Mouse (Mus musculus) left cerebral cortex, postnatal 14 days (tissue): ENCODE results near the gene Cdadc1. TPM values are rescaled to one million over a fixed set of nuclear protein-coding genes. Genes with fewer than 3 reads are reported as not detected.
"Not testable (repeated sequence)": the region's sequence is repeated elsewhere in the genome, so short reads cannot be mapped to it uniquely, and the experiment has no call there.

ENCODE experiments used
- DNase-seq, 2 experiments: peaks; one replicate each; pipeline ENCODE4 v3.0.0; 2021 to 2022; ENCODE audit warnings: low spot score in 2 of 2, mixed read lengths in 1 of 2
- intact Hi-C: fragments of 180-260 bp; cut with DNase I; formaldehyde crosslinking; loops from one replicate; pipeline ENCODE4 v1.15.1; 2025
- total RNA-seq, 2 experiments: library from RNA; stranded (reverse); gene quantifications; 2 replicates each; pipeline ENCODE4 v1.2.3; 2021

The Cdadc1 gene
- total RNA-seq, 2 experiments from 2014 or later = 48.7 to 52.8 TPM

DNA sequence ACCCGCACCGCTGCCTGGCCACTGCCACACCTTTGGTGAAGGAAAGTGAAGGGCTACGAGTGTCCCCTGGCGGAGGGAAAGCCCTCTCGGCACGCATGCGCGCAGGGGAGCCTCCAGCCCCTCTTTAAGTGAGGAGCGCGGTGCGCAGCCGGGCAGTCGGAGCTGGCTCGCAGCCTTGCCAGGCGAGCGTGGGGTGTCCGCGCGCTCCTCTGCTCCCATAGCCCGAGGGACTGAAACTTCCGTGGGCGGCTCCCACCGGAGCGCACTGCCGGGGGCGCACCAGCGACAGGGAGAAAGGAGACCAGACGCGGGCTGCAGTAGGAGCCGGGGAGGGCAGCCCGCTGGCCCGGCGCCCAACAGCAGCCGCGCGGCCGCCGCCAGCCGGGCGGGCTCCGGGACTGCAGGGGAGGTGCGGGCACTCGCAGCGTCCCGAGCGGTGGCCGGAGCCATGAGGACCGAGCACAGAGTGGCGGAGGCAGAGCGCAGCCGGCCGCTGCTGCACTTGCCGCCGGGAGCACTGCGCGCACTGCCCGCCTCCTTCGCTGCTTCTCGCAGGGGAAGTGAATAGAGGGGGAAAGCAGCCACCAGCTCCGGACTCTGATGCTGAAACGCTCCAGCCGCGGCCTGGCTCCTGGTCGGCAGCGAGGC lies 27.5 kb upstream of the Cdadc1 start, which contains the start of gene Shisa2:
TSS of gene Shisa2 (plus strand) at position 151 of the 648 bp plus-strand sequence.
- DNase-seq = peak; percentile 35 to 67
- intact Hi-C loops = loop anchor here (5.0 kb wide), 1 partner anchor 317 kb away; no protein-coding TSS in a partner anchor

DNA sequence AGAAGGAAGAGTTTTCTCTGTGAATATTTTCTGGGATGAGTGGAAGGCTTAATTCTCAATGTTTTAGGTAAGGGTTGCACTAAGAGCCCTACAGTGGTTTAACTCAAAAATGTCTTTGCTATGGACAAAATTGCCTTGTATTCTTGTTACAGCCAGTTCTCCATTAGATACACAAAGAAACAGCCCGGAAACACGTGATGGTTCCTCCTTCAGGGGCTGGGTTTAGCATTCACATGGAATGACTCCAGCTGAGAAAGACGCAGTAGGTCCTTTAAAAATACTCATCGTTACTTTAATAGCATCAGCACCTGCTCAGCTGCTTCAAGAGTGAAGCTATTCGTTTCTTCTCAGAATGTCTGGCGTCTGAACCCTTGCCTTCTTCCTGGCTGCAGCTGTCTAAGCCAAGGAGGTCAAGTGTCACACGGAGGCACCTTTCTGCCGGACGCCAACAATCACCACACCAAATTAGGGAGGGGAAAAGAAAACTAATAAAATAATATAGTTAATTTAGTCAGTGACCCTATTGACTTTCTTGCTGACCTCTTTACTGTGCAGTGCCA lies 26.6 kb upstream of the Cdadc1 start:
- no peak for DNase-seq
- intact Hi-C loops = no loop called here

DNA sequence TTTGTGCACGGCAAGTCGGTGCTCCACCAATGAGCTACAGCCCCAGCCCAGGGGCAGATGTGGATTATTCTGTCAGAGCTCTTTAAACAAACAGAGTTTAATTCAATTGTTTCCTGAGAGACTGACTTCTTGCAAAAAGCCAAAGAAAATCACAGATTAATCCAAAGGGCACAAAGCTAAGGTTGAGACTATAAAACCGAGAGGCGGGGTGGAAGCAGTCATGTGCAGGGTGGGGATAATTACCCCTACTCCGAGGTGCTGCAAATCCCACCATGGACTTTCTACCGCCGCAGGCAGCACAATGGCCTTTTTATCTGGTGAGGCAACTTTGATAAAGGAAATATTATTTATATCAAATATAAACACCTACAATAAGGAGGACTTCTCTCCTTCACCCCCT lies 19.0 kb upstream of the Cdadc1 start:
- intact Hi-C loops = no loop called here
- no peak for DNase-seq

DNA sequence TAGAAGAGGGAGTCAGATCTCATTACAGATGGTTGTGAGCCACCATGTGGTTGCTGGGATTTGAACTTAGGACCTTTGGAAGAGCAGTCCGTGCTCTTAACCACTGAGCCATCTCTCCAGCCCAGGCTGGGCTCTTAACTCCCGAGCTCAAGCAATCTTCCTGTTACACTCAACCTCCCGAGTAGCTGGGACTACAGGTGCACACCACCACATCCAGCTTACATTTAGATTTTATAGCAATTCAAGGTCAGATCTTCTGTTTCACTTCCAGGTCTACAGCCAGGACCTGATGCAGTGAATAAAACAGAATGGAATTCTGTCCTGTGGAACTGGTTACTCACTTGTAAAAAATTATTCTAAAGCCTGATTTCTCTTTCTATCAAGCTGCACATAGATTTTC lies 16.4 kb upstream of the Cdadc1 start:
- DNase-seq, intact Hi-C loops: not testable (repeated sequence)

DNA sequence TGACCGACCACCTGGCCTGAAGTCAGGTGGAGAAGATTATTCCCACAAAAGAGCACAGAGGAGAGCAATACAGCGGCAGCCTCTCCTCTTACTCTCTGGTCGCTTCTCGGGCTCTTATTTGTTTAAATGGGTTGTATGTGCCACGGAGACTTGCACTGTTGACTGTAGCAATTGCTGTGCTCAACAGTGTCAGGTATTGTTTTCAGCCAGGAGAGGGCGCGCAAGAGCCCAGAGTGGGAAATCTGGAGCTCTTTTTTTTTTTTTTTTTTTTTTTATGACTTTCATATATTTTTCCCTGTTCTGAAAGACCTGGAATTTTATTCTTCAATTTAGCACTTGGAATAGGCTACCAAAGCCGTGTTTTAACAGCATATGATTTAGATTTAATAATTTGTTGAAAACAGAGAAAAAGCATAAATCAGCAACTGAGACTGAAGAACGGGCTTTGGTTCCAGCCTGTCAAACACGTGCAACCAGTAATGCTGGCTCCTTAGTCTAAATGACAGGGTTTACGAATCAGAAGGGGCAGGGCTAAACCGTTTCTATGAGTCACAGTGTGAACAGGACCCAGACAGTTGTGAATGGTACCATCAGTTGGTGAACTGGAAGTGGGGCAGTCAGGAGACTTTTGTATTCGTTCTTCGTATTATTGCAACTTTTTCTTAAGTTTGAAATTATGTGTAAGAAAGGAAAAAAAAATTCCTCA lies 15.3 kb upstream of the Cdadc1 start:
- intact Hi-C loops = loop anchor here (2.0 kb wide), 1 partner anchor 330 kb away; no protein-coding TSS in a partner anchor
- DNase-seq = peak; percentile 52 to 81

DNA sequence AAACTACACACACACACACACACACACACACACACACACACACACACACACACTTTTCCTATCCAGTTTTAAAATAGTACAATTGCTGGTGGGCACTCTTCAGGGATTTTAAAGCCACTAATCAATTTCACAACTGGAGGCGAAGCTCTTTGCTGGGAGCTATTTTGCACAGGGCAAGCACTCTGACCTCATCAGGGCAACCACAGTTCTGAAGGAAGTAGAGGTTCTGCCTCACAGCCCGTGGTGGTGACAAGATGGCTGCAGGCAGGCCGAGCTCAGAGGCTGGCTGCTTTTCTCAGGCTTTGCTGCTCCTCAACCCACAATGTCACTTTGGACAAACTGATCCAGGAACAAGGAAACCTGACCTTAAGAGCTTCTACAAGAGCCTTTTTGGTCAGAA lies 9.3 kb upstream of the Cdadc1 start:
- intact Hi-C loops = no loop called here
- DNase-seq = no peak

DNA sequence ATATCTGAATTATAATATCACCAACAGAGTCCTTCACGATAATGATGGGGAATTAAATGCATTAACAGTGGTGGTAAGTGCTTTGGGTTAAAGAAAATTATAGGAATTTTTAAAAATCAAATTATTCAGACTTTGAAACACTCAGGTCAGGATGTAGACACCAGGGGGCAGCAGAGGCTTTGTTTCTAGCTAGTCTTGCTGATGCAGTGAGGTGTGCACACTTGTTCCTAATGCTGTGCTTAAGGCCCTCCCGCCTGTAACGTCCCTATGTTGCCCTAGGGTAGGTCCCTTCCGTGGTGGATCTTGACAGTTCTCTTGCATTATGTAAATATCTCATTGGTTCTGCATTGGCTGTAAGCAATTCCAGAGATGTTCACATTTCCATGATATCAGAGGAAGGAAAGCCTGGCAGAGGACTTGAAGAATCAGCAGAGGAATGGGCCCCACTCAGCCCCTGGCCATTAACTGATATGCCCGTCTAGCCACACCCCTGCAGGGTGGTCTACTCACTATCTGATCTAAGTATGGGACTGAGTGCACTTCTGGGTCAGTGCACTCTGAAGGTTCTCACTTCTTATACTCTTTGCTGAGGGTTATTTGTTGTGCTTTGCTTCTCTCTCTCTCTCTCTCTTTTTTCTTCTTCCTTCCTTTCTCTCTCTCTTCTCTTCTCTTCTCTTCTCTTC lies 8.1 kb upstream of the Cdadc1 start:
- intact Hi-C loops = loop anchor here (2.0 kb wide), 2 partner anchors 337 to 411 kb away; no protein-coding TSS in a partner anchor
- peak; percentile 67 to 73 for DNase-seq

DNA sequence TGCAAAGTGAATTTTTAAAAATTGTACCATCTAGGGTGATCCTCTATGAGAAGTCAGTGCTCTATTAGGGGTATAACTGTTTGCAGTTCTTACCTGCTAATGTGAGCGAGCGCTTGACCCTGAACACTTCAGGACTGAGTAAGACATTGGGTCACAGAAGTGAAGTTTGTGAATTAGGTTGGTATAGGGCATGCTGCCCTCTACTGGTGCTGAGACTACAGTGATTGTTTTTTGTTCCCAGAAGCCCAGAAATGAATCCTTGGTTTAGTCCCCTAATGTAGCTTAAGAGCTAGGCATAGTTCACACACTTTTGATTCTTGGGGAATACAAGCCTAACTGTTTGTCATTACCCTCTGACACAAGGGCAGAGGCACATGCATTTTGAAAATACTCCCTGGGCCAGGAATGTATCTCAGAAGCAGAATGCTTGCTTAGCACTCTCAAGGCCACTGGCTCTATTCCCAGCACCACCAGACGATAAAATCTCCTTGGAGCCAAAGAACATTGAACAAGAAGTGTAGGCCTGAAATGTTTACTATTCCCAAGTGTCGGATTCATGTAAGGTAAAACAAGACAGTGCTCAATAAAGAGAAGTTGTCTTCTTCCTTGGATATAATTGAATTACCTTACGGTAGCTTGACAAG lies 6.4 kb upstream of the Cdadc1 start:
- intact Hi-C loops = loop anchor here (2.0 kb wide), 2 partner anchors 339 to 413 kb away; no protein-coding TSS in a partner anchor
- DNase-seq = peak in 1 of 2 experiments; percentile 39

DNA sequence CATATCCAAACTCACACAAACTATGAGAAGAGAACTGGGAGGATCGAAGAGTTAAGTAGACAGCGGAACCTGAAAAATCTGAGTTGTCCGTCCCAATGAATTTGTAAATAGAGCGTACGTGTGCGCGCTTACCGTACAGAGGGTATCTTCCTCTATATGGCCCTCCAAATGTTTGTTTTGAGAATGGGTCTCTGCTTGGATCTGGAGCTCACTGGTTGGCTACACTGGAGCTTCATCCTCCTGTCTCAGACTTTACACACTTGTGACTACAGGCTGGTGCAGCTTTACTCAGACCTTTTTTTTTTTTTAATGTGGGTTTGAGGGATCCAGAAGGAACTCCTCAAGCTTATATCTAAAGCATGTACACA lies 485 bp upstream of the Cdadc1 start:
- peak in 1 of 2 experiments; percentile 6 for DNase-seq
- intact Hi-C loops = no loop called here

DNA sequence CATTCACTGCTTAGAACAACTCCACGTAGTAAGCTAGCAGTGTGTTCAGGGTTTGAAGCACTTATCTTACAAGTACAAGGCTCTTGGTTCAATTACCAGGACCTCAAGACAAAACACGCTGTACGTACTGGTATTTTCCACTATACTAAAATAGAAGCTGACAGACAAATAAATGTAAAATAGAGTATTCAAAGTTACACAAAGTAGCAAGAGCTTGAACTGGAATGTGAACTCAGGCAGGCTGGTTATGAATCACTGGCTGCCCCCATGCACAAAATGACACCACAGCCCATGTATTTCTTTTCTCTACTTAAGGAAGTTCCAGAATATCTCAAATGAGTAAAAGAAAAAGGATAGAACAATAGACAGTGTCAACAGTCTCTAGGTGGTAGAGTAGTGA lies 2.8 kb downstream of the Cdadc1 start:
- intact Hi-C loops = no loop called here
- DNase-seq = no peak

DNA sequence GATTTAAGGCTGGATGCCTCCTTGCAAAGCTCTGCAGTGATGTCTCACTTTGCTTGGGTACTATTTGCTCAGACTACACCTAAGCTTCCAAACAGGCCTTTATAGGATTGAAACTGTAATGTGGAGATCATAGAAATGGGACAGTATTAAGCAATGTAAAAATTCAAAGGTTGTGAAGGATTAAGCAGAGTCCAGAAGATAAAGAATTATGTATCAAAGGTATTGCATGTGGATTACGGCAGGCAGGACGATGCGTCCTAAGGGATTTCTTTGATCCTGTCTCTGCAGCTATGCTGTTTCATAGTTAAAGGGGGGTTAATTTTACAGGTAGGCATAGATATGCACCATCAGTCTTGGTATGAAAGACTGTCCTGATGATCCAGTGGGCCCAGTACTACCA lies 5.2 kb downstream of the Cdadc1 start:
- DNase-seq = no peak
- intact Hi-C loops = no loop called here

DNA sequence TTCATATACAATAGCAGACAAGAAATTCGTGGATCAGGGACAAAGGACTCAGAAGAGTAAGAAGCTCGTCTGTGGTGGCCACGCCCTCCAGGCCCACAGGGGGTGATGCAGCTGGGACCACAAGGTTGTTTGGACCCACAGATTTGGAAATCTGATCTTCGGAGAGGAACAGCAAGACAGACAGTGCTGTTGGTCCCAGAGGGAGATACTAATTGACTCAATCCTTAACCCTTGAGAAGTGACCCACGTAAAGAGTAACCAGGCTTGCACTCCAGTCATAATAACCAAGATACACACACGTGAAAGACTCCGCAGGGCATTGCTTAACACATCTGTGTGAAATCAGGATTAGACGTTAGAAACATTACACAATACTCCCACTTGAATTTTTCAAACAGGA lies 5.9 kb downstream of the Cdadc1 start:
- intact Hi-C loops = no loop called here
- DNase-seq = no peak

DNA sequence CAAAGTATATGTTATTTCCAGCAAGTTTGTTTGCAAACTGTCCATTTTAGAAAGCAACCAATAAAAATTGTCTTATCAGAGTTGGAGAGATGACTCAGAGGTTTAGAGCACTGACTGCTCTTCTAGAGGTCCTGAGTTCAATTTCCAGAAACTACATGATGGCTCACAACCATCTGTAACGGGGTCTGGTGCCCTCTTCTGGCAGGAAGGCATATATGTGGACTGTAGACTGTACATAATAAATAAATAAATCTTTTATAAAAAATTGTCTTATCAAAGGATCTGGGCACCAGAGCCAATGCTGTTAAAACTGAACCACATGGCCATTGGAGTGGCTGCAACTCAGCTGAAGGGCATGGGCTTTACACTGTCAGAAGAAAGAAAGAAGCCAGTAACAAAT lies 7.1 kb downstream of the Cdadc1 start:
- DNase-seq = peak; percentile 8 to 23
- intact Hi-C loops = no loop called here

DNA sequence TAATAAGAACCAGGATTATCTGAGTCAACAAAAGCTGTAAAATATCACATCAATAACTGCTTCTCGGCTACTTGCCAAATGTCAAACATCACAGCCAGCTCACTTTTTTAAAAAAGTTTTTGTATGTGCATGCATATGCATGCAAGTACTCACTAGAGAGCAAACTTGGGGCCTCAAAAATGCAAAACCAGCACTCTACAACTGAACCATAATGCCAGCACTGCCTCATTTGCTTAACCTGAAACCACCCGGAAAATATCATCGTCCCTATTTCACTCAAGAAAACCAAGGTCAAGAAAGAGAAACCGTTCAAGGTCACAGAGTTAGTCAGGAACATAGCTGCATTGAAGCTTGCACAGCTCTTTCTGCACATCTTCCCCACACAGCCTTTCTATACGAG lies 21.4 kb downstream of the Cdadc1 start:
- intact Hi-C loops = no loop called here
- no peak for DNase-seq

DNA sequence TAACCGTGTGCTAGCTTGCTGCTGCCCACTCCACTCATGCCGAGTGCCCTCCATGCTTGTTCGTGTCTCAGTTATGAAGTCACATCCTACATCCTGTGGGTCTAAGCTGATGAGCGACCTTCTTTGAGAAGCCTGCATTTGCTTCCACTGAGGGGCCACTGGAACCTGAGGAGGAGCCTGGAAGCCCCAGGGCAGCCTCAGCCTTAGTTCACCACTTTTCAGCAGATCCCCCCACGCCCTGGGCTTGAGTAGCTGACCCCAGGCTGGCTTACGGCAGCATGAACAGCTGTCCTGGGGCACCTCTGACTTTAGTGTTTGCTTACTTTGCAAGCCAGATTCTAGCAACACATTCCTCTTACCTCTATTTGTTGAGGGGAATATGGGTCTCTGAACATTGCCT lies 31.0 kb downstream of the Cdadc1 start:
- intact Hi-C loops = no loop called here
- DNase-seq = no peak

DNA sequence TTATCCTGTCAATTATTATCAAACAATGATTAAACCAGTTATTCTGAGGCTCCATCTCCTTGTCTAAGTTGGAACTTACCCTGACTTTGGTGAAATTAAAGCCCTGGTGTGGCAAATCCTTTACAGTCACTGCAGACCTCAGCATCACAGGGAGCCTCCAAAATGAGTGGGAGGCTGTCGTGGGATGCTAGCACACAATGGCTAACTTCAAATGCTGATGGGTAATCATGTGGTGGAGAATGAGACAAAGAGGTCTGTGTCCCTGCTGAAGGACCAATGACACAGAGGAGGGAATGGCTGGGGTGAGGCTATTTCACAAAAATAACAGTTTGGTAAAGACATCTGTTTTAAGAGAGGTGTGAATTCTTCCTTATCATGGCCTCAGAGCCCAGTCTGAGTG lies 39.9 kb downstream of the Cdadc1 start:
- intact Hi-C loops = loop anchor here (5.0 kb wide), 3 partner anchors 91 to 406 kb away; no protein-coding TSS in a partner anchor
- DNase-seq = no peak

DNA sequence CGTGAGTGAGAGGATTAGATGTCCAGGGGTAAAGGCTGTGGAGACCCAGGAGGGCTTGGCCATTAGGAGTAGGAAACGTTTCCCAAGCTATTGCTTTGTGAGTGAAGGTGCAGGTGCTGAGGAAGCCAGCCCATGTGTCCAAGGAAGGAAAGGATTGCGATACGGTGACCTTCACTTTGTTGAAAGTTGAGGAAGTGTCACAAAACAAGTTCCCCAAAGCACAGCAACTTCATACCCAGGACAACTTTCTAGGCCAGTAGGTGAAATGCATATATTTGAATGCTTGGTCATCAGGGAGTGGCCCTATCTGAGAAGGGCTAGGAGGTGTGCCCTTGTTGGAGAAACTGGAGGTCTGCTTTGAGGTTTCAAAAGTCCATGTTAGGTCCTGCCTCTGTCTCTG lies 40.7 kb downstream of the Cdadc1 start:
- intact Hi-C loops = loop anchor here (5.0 kb wide), 3 partner anchors 90 to 405 kb away; no protein-coding TSS in a partner anchor
- DNase-seq = no peak

DNA sequence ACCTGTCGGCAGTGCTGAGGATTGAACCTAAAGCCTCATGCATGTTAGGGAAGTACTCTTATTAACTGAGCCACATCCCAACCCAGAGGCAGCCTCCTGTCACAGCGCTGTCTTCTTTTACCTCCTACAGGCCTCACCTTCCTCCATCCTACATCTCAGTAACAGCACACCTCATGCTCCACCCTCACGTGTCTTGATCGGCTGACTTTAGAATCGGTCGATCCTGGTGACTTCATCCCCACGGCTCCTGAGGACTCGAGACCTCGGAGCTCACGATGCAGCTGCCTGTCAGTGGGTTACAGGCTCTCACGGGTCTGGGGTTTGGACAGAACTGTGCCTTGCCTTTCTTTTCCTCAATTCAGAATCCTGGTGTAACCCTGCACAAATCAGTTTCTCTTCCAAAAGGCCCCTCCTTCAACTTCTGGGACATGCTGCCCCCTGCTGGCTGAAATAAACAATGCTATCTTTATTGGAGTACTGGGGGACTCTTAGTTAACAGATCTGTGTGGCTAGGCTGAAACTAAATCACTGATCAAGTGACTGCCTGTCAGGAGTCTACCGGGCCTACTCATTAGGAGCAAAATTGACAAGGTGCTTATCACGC lies 41.7 kb downstream of the Cdadc1 start:
- intact Hi-C loops = loop anchor here (5.0 kb wide), 3 partner anchors 89 to 404 kb away; no protein-coding TSS in a partner anchor
- peak; percentile 81 to 87 for DNase-seq

DNA sequence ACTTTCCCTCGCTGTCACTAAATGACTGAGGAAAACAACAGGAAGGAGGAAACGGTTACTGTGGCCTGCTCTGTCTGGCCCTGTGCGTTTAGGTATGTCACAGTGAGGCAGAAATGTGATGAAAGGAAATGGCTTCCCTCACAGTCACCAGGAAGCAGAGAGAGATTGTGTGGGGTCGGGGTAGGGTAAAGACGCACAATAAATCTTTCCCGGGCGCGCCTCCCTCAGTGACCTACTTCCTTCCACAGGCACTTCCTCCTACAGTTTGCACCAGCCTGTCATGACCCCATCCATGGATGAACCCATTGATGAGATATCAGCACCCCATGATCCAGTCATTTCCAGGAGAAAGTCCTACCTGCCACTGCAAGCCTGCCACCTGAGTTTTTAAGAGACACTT lies 42.7 kb downstream of the Cdadc1 start:
- intact Hi-C loops = loop anchor here (5.0 kb wide), 3 partner anchors 88 to 403 kb away; no protein-coding TSS in a partner anchor
- DNase-seq = no peak
